Mouse (Mus musculus) left cerebral cortex, adult 2 months (tissue): ENCODE results near the gene Scarb1. TPM values are rescaled to one million over a fixed set of nuclear protein-coding genes. Genes with fewer than 3 reads are reported as not detected.
A peak's percentile ranks its signal among the peaks of the same experiment; 100 is the strongest.

ENCODE experiments used
- DNase-seq, 2 experiments: peaks; one replicate each; pipeline ENCODE4 v3.0.0; 2021 to 2022; ENCODE audit warnings: low spot score in 2 of 2, mixed read lengths in 1 of 2; ENCODE audit errors: extremely low spot score in 1 of 2
- H3K27ac ChIP-seq: fragments of 200-600 bp; 2 replicates; pipeline ENCODE4 v1.8.1; 2022
- H3K4me3 ChIP-seq: fragments of 200-600 bp; 2 replicates; pipeline ENCODE4 v1.8.1; 2022
- CTCF ChIP-seq: fragments of 200-600 bp; IDR thresholded peaks from 2 replicates; pipeline ENCODE4 v1.8.1; 2022; ENCODE audit warnings: antibody characterized with exemption, mild to moderate bottlenecking, moderate library complexity
- intact Hi-C: fragments of 180-260 bp; cut with DNase I; formaldehyde crosslinking; loops from one replicate; pipeline ENCODE4 v1.15.1; 2025
- total RNA-seq, 2 experiments: library from RNA; stranded (reverse); gene quantifications; 2 replicates each; pipeline ENCODE4 v1.2.3; 2021

Scarb1 gene
- total RNA-seq, 2 experiments from 2014 or later: 24.4 to 29.6 TPM

DNA sequence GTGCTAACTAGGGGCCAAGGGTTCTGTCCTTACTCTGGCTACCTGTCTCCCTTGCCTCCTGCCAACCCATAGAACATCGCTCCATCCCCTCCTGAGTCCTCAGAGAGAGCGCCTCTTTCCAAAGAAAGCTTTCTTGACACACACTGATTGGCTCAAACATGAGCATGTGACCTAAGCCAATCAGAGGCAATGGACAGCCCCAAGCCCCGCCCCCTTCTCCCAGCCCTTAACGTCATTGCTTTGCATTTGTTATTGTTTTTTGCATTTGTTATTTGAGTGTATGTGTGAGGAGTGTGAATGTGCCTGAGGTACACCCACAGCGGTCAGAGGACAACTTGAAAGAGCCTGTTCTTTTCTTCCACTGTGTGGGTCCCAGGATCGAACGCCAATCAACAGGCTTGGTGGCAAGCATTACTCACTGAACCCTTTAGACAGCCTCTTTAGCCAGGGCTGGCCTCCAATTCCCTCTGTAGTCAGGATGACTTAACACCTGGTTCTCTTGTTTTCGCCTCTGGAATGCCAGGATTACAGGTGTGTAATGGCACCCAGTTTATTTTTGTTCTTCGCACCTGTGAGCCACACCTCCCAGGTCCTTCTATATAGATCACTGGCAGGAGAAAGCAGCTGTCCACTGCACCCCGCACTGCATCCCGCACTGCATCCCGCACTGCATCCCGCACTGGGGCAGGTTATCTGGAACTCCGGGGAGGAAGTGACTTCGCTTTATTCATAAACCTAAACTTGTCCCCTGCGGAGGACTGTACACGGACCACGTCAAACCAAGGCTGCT lies 13.1 kb downstream of the Scarb1 start:
- intact Hi-C loops: no loop called here
- no peak overlapping the region for H3K27ac ChIP-seq
- no peak for TF ChIP-seq CTCF

DNA sequence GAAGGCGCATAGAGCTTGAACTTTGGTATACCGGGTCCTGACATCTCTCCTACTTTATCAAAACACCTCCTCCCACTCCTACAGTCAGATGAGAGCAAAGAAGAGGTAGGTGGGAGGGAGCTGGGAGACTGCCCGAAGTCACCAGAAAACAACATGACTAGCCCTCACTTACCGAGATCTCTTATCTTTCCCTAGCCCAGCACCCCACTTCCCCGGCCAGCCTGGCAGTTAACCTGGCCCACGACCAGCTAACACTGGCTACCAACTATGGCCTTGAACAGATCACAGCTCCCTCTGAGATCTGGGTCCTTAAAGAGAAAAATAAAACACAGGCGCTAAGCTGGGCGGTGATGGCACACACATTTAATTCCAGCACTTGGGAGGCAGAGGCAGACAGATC lies 14.5 kb downstream of the Scarb1 start:
- no peak for DNase-seq
- intact Hi-C loops: no loop called here
- Histone ChIP-seq H3K27ac (no peak overlapping the region), H3K4me3 (no peak overlapping the region)
- no peak for TF ChIP-seq CTCF

More for the DNA sequence above, 13.1 kb downstream of the Scarb1 start:
- no peak for DNase-seq
- H3K4me3 ChIP-seq: no peak overlapping the region

DNA sequence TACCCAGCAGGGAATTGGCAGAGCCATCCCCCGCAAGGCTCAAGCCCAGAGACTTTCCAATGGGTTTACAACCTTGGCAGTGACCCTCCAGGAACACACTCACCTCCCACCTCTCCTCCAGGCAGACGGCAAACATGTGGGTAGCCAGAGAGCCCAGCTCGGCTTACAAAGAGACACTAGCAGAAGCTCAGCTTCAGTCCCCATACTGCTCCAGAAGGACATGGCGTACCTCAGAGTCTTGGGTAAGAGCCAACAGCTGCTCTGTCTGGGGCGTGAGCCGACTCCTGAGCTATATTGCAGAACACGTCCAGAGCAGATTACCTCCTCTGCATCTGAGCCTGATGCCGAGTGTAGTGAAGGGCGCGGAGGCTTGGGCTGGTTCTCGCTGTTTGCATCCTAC lies 15.0 kb downstream of the Scarb1 start:
- intact Hi-C loops: no loop called here
- DNase-seq: peak; percentile 30 to 34
- H3K27ac ChIP-seq: no peak overlapping the region
- no peak overlapping the region for H3K4me3 ChIP-seq
- TF ChIP-seq CTCF: no peak

DNA sequence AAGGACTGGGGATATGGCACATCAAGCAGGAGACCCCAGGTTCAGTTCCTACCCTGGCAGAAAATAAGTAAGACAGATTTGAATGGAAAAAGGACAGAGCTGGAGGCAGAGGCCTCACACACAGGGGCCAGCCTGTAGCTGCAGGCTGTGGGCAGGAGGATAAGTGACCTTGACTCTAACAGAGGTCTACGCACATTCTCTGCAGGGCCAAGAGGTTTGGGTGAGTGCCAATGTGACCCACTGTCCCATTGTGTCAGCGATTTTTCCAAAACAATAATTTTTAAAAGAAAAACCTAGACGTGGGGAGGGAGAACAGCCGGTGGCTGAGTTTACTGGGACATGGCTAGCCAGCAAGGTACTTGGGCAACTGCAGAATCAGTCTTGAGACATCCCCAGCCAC lies 15.6 kb downstream of the Scarb1 start:
- Histone ChIP-seq H3K27ac (no peak overlapping the region), H3K4me3 (no peak overlapping the region)
- intact Hi-C loops: no loop called here
- no peak for DNase-seq
- no peak for TF ChIP-seq CTCF

DNA sequence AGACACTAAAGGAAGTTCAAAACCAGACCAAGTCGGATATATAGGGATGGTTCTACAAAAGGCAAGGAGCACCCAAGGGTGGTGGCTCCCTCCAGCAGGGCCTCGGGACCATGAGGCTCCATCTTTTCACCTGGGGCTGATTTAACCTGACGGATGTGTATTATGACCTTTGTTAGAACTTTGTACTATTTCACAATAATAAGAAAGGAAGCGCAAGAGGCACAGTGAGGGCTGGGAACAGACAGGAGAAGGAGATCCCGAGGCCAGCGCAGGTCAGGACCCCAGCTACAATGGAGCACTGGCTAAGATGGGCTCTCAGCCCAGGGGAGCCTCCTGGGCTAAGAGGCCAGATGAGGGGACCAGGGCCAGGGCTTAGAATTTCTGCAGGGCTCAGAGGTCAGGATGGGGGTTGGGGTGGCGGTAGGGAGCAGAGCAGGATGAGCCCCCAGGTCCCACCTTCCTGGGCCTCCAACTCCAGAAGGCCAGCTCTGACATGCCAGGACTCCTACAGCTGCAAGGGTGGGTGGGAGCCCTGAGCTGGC lies 16.9 kb downstream of the Scarb1 start:
- intact Hi-C loops: no loop called here
- no peak overlapping the region for H3K27ac ChIP-seq
- TF ChIP-seq CTCF: no peak

DNA sequence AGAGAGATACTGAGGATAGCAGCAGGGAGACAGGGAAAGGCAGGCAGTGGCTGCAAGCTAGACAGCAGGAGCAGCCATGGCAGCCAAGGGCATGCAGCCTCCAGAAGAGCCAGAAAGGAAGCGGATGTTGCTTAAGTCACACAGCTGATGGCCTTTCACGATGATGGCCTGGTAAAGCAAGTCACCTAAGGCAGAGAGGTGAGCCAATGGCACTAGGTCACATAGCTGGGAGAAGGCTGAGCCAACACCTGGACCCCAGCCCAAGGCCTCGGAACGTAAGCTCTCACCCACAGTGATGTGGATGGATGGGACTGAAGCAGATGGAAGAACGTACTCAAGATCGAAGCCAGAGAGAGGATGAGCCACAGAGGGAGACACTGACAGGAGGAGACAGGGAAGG lies 17.8 kb downstream of the Scarb1 start:
- Histone ChIP-seq H3K4me3 (no peak overlapping the region), H3K27ac (no peak overlapping the region)
- intact Hi-C loops: no loop called here
- no peak for TF ChIP-seq CTCF
- DNase-seq: no peak

More for the DNA sequence above, 16.9 kb downstream of the Scarb1 start:
- no peak for DNase-seq
- no peak overlapping the region for H3K4me3 ChIP-seq

DNA sequence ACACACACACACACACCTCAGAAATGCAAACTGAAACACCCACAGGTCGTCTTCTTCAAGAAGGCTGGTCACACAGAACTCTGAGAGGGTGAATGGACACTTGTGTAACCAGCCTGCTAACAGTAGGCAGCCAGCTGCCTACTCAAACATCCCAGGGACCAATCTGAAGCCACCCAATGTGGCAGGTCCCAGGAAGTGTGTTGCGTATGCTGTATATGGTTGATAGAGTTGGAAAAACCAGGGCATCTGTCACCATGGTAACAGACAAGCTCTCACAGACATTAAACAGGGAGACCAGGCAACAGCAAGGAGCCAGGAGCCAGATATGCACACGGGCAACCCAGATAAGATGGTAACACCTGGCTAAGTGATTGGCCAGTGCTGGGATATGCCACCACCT lies 19.1 kb downstream of the Scarb1 start:
- no peak overlapping the region for H3K4me3 ChIP-seq
- H3K27ac ChIP-seq: no peak overlapping the region
- no peak for TF ChIP-seq CTCF
- intact Hi-C loops: no loop called here
- peak; percentile 19 to 24 for DNase-seq

DNA sequence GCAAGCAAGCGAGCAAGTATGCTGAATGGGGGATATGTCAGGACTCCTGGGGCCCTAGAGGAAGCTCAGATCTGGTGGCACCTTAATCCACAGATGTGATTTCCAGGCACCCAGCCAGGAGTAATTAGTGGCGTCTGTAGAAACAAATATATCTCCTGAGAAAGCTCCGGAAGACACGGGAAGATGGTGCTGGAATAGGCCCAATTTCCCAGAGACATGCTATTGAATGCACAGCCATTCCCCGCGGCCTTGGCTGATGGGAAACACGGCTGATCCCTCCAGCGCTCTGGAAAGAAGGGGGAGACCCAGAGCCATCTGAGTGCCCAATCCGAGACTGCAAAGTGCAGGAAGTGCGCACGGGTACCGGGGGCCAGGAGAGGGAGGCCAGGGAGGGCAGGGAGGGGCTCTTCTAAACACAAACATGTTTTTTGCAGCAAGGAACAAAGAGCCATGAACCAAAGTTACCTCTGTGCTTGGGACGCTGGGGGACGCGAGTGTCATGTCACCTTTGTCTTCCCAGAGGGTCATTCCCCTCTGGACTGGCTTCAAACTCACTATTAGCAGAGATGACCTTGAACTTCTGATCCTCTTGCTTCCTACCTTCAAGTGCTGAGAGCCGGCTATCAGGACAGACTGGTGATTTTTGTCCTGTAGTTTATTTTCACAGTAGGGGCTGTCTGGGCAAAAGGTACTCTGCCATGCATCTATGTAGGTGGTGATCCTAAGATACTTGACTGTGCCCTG lies 21.7 kb downstream of the Scarb1 start:
- Histone ChIP-seq H3K4me3 (no peak overlapping the region), H3K27ac (no peak overlapping the region)
- no peak for TF ChIP-seq CTCF
- peak; percentile 22 to 36 for DNase-seq
- intact Hi-C loops: no loop called here

DNA sequence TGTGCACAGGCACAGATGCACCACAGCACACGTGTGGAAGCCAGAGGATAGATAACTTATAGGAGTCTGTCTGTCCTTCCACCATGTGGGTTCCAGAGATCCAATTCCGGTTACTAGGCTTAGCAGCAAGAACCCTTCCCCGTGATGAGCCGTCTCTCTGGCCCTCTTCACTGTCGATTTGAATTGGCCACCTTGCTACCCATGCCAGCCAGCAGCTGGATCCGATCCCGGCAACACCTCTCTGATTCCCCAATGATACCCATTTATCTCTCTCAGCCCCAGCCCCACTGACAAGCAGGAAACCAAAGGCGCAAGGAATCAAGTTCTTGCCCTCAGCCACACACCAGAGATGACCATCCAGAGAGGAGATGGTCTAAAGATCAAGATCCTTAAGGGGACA lies 22.9 kb downstream of the Scarb1 start:
- DNase-seq: no peak
- no peak for TF ChIP-seq CTCF
- intact Hi-C loops: no loop called here
- Histone ChIP-seq H3K27ac (no peak overlapping the region), H3K4me3 (no peak overlapping the region)

DNA sequence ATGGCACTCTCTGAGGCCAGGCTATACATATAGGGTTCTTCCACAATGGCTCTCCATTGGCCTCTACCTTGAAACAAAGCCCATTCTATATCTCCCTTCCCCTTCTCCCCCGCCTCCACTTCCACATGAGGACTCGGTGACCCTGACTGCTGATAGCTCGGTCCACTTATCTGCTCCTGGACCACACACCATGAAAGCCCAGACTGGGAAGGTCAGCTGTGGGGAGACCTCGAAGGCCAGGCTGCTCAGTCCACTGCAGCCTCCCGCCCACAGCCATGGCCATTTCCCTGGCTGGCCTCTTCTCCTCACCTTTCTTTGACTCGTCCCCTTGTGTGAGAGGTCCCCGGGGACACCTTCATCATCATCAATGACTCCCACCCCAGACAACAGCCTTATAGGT lies 23.6 kb downstream of the Scarb1 start:
- no peak for DNase-seq
- no peak overlapping the region for H3K4me3 ChIP-seq
- H3K27ac ChIP-seq: no peak overlapping the region
- TF ChIP-seq CTCF: no peak
- intact Hi-C loops: no loop called here

DNA sequence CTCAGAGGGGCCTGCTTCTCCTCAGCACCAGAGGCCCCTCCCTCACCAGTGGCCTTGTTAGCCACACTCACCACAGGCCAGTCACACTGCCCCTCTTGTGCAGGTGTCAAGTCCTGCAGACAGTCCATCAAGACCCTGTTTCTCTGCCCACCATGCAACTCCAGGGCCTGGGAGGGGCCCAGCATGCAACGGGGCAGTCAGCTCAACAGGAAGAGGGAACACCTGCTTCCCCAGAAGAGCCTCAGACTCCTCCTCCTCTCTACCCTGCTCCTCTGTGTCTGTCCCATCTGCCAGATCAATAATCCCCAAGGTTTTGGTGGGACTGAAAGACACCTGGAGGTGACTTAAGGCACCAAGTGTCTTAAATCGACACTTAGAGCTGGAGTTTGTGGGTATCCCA lies 24.1 kb downstream of the Scarb1 start:
- intact Hi-C loops: no loop called here
- no peak for TF ChIP-seq CTCF
- Histone ChIP-seq H3K27ac (no peak overlapping the region), H3K4me3 (no peak overlapping the region)
- DNase-seq: no peak

DNA sequence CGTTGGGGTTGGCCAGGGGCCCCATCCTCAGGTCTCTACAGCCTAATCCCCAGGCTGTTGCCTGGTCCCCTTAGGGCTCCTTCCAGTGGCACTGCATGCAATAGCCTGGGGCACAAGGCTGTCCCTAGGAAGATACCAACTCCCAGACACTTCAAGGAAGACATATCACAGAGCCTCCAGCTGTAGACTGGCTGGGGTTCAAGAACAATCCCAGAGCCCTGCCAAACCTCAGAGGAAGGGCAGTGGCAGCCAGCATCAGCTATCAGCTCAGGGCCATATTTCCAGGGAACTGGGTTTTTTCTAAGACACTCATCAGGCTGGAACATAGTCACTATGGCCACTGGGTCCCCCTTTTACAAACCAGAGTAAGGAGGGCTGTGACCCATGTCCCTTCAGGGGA lies 25.8 kb downstream of the Scarb1 start:
- Histone ChIP-seq H3K4me3 (no peak overlapping the region), H3K27ac (no peak overlapping the region)
- intact Hi-C loops: no loop called here
- no peak for DNase-seq
- no peak for TF ChIP-seq CTCF
